ENCODE assay signal across 17 mouse cellular contexts in genomic region chr19:37279194-37279593, GRCm38 (mm10). TPM values are rescaled to one million over a fixed set of nuclear protein-coding genes. Genes with fewer than 3 reads are reported as not detected.
A peak's percentile ranks its signal among the peaks of the same experiment; 100 is the strongest.
DNase-seq lines count a peak whose midpoint lies in the region; TF ChIP-seq lines count a peak whose summit lies in the region.
"Had no signal": no experiment of that assay in that cellular context is flagged by ENCODE, and none has a peak within 500 bp of the region (broad histone marks: within the 10 kb centered on the region; RNA-seq: fewer than 3 reads in every experiment).

No protein-coding gene starts in this region.

- WGBS in heart, embryonic 10.5 days = 71% methylated on average over 1 of the region's 1 CpGs

- peak; percentile 91 for DNase-seq in heart, adult 11 months
- DNase-seq in heart, embryonic 10.5 days (ENCODE audit: low spot score) = no peak
- no peak for DNase-seq in CH12.LX (ENCODE audit: extremely low read depth)
- no peak for DNase-seq in kidney, adult 18-20 months
- DNase-seq: adrenal gland, adult 2 months; adrenal gland, adult 8-10 months; adrenal gland, postnatal 10 days; adrenal gland, postnatal 14 days; adrenal gland, postnatal 25 days; adrenal gland, postnatal 36 days; B cell, adult 2 months; cerebellum, adult 11 months; cerebellum, adult 11-12 months; cerebellum, adult 18-20 months; cerebellum, adult 2 months had no signal

- H3K4me3 ChIP-seq in heart, embryonic 10.5 days = no peak overlapping the region
- H3K4me3 ChIP-seq in CH12.LX (replicated peaks in 1 of 3; ENCODE audit: low read depth in 2 of 3, low read length in 2 of 3, poor library complexity in 1 of 3) = no peak overlapping the region

- H3K36me3 ChIP-seq in heart, embryonic 10.5 days = peaks cover 79% of the 10 kb centered on the region
- peaks cover 89 to 99% of the 10 kb centered on the region in 2 experiments for H3K36me3 ChIP-seq in CH12.LX (replicated peaks in 1 of 2; ENCODE audit: control insufficient read depth in 1 of 2, insufficient read depth in 1 of 2, low read length in 1 of 2)

- no peak overlapping the region for H3K27ac ChIP-seq in heart, embryonic 10.5 days
- H3K27ac ChIP-seq in CH12.LX (ENCODE audit: insufficient read depth, low read depth) = peak overlapping the region; percentile 37; the same call in 1 of the 2 replicates

- TF ChIP-seq CTCF in CH12.LX (conservative IDR thresholded peaks at IDR 0.05 in 1 of 2, IDR thresholded peaks at IDR 0.05 in 1 of 2; ENCODE audit: low read depth in 2 of 2, low read length in 2 of 2) = no peak

- no peak for TF ChIP-seq RAD21 in CH12.LX (IDR thresholded peaks at IDR 0.05; ENCODE audit: low read depth, low read length)

- no peak overlapping the region for H3K9ac ChIP-seq in CH12.LX (ENCODE audit: insufficient read depth, low read depth)

- TF ChIP-seq POLR2A in CH12.LX (IDR thresholded peaks at IDR 0.05; ENCODE audit: low read depth, low read length) = no peak

- H3K4me2 ChIP-seq in CH12.LX (ENCODE audit: insufficient read depth, low read depth, poor library complexity, severe bottlenecking) = no peak overlapping the region

- no peak for TF ChIP-seq EP300 in CH12.LX (IDR thresholded peaks at IDR 0.05; ENCODE audit: low read length)

- H3K79me2 ChIP-seq in CH12.LX (replicated peaks; ENCODE audit: control insufficient read depth, extremely low read depth, insufficient read depth, poor library complexity, severe bottlenecking) = no peaks in the 10 kb centered on the region

- no peaks in the 10 kb centered on the region for H3K4me1 ChIP-seq in heart, embryonic 10.5 days
- peaks cover 5 to 6% of the 10 kb centered on the region in 2 experiments; a peak in 3 of 4 replicates for H3K4me1 ChIP-seq in CH12.LX (ENCODE audit: control insufficient read depth in 1 of 2, insufficient read depth in 2 of 2)

- H3K9me3 ChIP-seq in heart, embryonic 10.5 days = no peaks in the 10 kb centered on the region
- H3K9me3 ChIP-seq in CH12.LX (replicated peaks; ENCODE audit: low read length) = no peaks in the 10 kb centered on the region
- H3K9me3 ChIP-seq: G1E had no signal

- in situ Hi-C loops in CH12.LX (cut with MboI; ENCODE audit: low pct_ligation_motif_present, low pct_unique_long_range_greater_than_20kb, low sequenced_read_pairs) = no loop called here

- no peaks in the 10 kb centered on the region for H3K27me3 ChIP-seq in heart, embryonic 10.5 days (ENCODE audit: insufficient read depth, poor library complexity, severe bottlenecking)
- no peaks in the 10 kb centered on the region for H3K27me3 ChIP-seq in CH12.LX (replicated peaks)
- H3K27me3 ChIP-seq: Patski had no signal

- dilution Hi-C loops in CH12.LX (cut with MboI; ENCODE audit: extremely low pct_ligation_motif_present, extremely low pct_unique_long_range_greater_than_20kb, low sequenced_read_pairs) = no loop called here

TF ChIP-seq in CH12.LX, 34 proteins besides CTCF, POLR2A, EP300 and RAD21:
- TF ChIP-seq SMC3 (IDR thresholded peaks at IDR 0.05; ENCODE audit: low read depth, low read length) = no peak
- TF ChIP-seq JUND (conservative IDR thresholded peaks at IDR 0.05; ENCODE audit: low read depth, low read length) = no peak
- no peak for TF ChIP-seq MYC (IDR thresholded peaks at IDR 0.05; ENCODE audit: low read depth, low read length)
- TF ChIP-seq USF1 (IDR thresholded peaks at IDR 0.05; ENCODE audit: low read depth, low read length) = no peak
- TF ChIP-seq MAFK (IDR thresholded peaks at IDR 0.05; ENCODE audit: insufficient replicate concordance, low read length) = no peak
- TF ChIP-seq NRF1 (IDR thresholded peaks at IDR 0.05; ENCODE audit: low read depth, low read length) = no peak
- TF ChIP-seq MEF2A (IDR thresholded peaks at IDR 0.05; ENCODE audit: borderline replicate concordance, low read depth, low read length) = no peak
- no peak for TF ChIP-seq ZKSCAN1 (IDR thresholded peaks at IDR 0.05; ENCODE audit: borderline replicate concordance, low read depth, low read length)
- no peak for TF ChIP-seq CHD1 (IDR thresholded peaks at IDR 0.05; ENCODE audit: low read depth, low read length)
- TF ChIP-seq JUN (IDR thresholded peaks at IDR 0.05; ENCODE audit: insufficient read depth, low read depth, low read length) = no peak

RNA-seq across cellular contexts. Expression of gene Ide, which starts 58.5 kb away (rescaled TPM):
- polyA plus RNA-seq in heart, embryonic 10.5 days (2016; fragmentation: Nextera tagmentation; extraction: Ambion mirVana) = 49.9 and 63.3 TPM in 2 replicates
- 56.0 and 62.2 TPM in 2 replicates for total RNA-seq in CH12.LX (2012; rRNA removed)
- total RNA-seq in CH12.LX (2014; rRNA removed) = 74.4 and 79.5 TPM in 2 replicates
- polyA plus RNA-seq in CH12.LX (2012; ENCODE audit: insufficient read length, low read depth) = 116 and 124 TPM in 2 replicates
